Mouse (Mus musculus): ENCODE data around the gene Tnfrsf12a. TPM values are rescaled to one million over a fixed set of nuclear protein-coding genes. Genes with fewer than 3 reads are reported as not detected.
A peak's percentile ranks its signal among the peaks of the same experiment; 100 is the strongest.

Tnfrsf12a gene
- total RNA-seq (2021): 10 to 100 TPM; 19.6 to 99.5 TPM
- long read RNA-seq, experiment 1, transcript Tnfrsf12a-201 (4 exons, 984 nt): major isoform, 10 of 13 reads
- long read RNA-seq, experiment 1, partial matches to known transcripts: 1 of 13 reads
- long read RNA-seq, experiment 1, other reads (novel, unspliced or antisense): 2 of 13 reads
- long read RNA-seq, experiment 2, transcript Tnfrsf12a-201 (4 exons, 984 nt): major isoform, 39 of 43 reads
- long read RNA-seq, experiment 2, partial matches to known transcripts: 2 of 43 reads
- long read RNA-seq, experiment 2, other reads (novel, unspliced or antisense): 2 of 43 reads

DNA sequence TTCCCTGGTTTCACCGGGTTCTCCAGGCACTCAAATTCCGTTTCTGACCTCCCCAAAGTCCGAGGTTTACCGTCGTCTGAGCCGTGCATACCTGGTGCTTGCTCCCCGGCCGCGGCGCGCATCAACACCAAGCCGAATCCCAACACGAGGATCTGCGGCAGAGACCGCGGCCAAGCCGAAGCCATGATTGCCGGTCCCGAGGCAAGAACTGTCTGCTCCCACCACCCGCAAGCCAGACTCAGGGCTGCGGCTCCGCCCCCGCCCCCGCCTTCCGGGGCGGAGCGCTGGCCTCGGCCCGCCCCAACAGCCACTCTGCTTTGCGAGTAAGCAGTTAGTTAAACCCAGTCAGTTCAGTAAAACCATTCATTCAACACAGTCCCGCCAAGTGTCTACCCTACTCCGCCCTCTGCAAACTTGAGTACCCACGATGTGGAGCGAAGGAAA is at the start of gene Tnfrsf12a:
Gene Tnfrsf12a, minus strand, starts transcription at position 233 of the 444 bp plus-strand sequence.
- peak; percentile 85 for DNase-seq (ENCODE audit: low spot score)

GRCm38 (mm10) chr17:23726758-23727142 is 49.5 kb upstream of the Tnfrsf12a start:
- DNase-seq (ENCODE audit: low spot score): peak; percentile 81

DNA sequence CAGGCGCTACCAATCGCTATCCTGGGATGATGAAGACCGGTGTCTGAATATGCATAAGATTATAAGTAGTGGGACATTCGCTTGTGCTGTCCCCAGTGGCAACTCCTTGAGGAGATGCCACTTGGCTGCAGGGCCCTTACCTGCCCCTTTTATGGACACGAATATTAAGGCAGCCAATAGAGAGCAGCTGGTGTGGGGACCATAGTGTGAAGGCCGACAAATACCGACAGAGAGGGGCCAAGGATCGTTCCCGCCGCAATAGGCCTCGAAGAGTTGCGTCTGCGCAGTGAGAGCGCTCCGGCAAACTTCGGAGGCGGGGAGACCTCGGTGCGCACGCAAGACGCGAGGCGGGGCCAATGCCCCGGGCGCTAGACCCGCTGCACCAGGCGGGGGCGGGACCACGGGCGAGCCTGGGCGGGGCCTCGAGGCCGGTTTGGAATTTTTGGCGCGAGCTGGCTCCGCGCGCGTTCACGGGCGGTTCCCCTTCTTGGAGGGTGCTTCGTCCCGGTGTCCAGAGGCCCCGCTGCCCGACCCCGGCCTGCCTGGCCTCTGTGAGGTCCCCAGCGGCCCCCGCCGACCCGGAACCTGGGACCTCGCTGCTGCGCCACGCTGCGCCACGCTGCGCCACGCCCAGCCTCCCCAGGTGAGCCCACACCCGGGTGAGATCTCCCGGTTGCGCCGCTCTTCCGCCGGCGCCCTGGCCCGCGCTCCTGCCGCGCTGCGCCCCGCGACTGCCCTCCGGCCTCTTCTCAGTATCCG is 48.9 kb upstream of the Tnfrsf12a start, which contains the start of gene Pkmyt1:
Gene Pkmyt1, plus strand, starts transcription at position 338 of the 759 bp plus-strand sequence.
- DNase-seq (ENCODE audit: low spot score): peak; percentile 94

GRCm38 (mm10) chr17:23725477-23725876 is 48.2 kb upstream of the Tnfrsf12a start:
- no peak for DNase-seq (ENCODE audit: low spot score)

- DNase-seq (ENCODE audit: low spot score): no peak
These were observed 45.3 kb upstream of the Tnfrsf12a start, which contains the start of gene 1520401A03Rik for GRCm38 (mm10) chr17:23722376-23723125. TSS of gene 1520401A03Rik (minus strand) at chr17:23722783.

GRCm38 (mm10) chr17:23721886-23722285 is 44.6 kb upstream of the Tnfrsf12a start:
- no peak for DNase-seq (ENCODE audit: low spot score)

- no peak for DNase-seq (ENCODE audit: low spot score)
These were observed 42.2 kb upstream of the Tnfrsf12a start for GRCm38 (mm10) chr17:23719455-23719854.

DNA sequence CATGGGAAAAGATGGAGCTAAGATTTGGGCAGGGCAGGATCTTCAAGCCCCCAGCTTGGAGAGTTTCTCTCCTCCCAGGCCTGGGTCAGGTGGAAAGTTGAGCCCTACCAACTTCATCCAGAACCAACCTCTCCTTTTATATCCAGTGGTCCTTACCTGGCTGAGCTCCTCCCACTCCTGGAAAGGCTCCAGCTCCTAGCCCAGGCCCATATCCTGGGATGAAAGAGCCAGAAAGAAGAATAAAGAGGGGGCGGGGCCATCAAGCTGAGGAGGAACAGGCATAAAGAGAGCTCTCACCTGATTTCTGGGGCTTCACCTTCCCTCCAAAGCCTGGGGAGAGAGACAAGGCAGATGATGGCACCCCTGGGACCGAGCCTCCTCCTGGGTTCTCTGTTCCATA is 39.7 kb upstream of the Tnfrsf12a start:
- DNase-seq (ENCODE audit: low spot score): no peak

GRCm38 (mm10) chr17:23706212-23706611 is 28.9 kb upstream of the Tnfrsf12a start:
- DNase-seq (ENCODE audit: low spot score): peak; percentile 59

- no peak for DNase-seq (ENCODE audit: low spot score)
These were observed 28.3 kb upstream of the Tnfrsf12a start for GRCm38 (mm10) chr17:23705525-23706104.

DNA sequence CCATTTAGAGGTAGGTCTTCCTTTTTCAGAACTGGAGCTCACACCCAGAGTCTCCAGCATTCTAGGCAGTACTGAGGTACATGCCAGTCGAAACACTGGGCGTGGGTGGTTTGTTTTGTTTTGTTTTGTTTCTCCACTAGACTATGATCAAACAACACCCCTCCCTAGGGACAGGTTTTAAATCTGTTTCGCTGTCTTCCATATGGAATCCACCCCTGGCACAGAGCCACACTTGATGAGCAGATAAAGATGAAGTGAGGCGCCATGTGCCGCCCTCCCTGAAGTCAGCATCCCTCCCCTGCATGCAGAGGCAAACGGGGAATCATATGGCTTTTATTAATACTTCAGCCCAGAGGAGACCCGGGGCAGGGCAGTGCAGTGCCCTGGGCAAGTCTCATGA is 27.5 kb upstream of the Tnfrsf12a start:
- no peak for DNase-seq (ENCODE audit: low spot score)

DNA sequence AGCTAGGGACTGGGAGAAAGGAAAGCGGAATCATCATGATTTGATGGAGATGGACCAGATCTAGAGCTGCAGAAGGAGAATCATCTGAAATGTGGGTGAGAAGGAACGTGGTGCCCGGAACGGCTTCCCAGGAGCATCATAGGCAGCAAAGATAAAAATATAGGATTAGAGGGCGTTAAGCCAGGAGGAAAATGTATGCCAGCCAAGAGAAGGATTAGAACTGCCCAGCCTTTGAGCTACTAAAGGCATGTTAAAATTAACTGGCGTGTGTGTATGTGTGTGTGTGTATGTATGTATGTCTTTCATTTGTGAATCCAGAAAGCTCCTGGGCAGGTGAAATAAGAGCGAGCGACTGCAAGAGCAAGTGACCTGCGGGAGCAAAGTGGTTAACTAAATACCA is 26.0 kb upstream of the Tnfrsf12a start:
- DNase-seq (ENCODE audit: low spot score): no peak

DNA sequence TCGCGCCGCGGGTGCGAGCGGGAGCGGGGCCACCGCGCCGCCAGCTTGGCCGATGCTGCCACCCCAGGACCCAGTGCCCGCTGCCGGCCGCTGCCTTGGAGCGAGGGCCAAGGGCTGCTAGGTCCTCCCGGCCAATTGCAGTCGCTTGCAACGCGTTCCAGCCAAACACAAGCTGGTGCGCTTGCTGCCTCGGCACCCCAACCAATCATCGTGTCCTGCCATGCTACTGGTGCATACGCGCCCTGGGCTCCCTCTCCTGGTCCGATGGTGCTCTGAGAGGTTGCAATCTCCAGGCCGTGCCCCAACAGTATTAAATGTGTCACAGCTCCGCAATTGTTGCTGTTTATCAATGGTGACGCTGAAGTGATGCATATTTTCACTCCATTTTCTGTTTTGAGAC is 22.8 kb upstream of the Tnfrsf12a start:
- DNase-seq (ENCODE audit: low spot score): peak; percentile 92

GRCm38 (mm10) chr17:23699131-23700077 is 22.1 kb upstream of the Tnfrsf12a start:
- peak; percentile 59 for DNase-seq (ENCODE audit: low spot score)

- no peak for DNase-seq (ENCODE audit: low spot score)
These were observed 18.5 kb upstream of the Tnfrsf12a start for GRCm38 (mm10) chr17:23695801-23696200.

GRCm38 (mm10) chr17:23694491-23694890 is 17.2 kb upstream of the Tnfrsf12a start:
- no peak for DNase-seq (ENCODE audit: low spot score)

DNA sequence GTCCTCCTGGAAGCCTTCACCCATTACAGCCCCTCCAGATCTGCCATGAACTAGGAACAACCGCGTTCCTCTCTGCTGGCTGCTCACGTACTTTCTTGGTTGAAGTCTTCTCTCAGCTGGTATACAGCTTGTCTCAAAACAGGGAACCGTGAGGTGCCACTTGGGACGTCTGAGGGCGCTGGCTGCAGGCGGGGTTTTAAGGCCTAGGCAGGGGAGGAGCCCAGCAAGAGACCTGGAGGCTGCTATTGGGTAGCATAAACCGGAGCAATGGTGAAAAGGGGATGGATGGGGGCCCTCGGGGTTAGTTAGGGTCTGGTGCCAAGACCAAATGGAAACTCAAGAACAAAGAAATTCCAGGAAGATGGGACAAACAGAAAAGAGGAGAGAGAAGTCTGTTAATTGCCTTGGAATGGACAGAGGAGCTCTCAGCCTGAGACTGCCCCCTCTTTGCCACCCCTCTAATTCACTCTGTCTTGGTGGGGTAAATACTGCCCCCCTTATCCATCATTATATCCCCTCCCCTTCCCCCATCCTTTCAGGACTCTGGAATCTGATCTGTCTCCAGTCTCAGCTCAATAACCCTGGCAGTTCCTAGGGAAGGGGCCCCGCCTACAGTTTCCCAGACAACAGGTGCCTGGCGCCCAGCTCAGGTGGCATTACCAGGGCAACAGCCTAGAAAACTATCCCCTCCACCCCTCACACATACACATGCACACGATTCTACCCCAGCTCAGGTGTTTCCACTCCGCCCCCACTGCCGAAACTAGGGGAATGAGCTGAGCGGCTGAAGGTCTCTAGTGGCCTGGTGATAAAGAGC is 6.8 kb upstream of the Tnfrsf12a start, which contains the start of gene Cldn9:
Gene Cldn9, minus strand, starts transcription at position 171 of the 817 bp plus-strand sequence.
- no peak for DNase-seq (ENCODE audit: low spot score)

GRCm38 (mm10) chr17:23683226-23683625 is 6.0 kb upstream of the Tnfrsf12a start:
- no peak for DNase-seq (ENCODE audit: low spot score)

DNA sequence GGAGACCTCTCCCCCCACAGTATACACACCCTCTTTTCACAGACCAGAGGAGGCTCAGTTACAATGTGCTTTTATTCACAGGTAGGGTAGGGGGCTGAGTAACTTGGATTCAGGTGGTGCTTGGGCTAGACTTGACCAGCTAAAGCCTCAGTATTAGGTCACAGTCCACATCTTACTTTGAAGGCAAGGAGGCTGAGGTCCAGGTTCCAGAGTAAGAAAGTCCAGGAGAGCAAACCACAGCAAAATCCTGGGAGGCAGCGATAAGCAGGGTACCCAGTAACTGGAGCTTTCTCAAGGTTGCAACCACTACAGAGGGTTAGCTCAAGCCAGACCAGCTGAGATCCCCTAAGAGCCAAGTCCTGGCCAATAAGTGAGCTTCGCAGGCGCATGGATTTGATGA is 5.3 kb upstream of the Tnfrsf12a start:
- DNase-seq (ENCODE audit: low spot score): no peak

All from gastrocnemius, adult 18-20 months (tissue).